In the genomic region with DNA sequence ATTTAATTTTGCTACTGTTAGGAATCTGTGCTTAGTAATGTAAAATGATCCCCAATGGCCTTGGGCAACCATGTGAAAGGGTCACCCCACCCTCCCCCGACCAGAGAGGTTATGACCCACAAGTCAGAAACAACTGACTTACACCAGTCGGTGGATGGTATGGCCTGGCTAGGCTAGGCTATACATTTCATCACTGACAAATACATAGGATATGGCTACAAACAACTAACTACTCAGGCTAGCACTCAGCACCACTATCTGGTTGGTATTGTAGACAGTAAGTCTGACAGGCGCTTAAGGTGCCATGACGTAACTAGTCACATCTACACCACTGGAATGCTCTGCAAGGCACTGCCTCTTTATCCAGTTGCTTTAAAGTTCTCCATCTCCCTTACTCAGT, we compare ENCODE assay signal across 21 mouse cellular contexts.
"Had no signal": no experiment of that assay in that cellular context is flagged by ENCODE, and none has a peak within 500 bp of the region (broad histone marks: within the 10 kb centered on the region; RNA-seq: fewer than 3 reads in every experiment).

No protein-coding gene starts in this region.

- H3K9ac ChIP-seq: liver, embryonic 13.5 days; liver, embryonic 15.5 days; liver, postnatal 0 days; lung, embryonic 15.5 days; midbrain, embryonic 12.5 days; midbrain, embryonic 15.5 days; neural tube, embryonic 13.5 days; neural tube, embryonic 15.5 days had no signal

- H3K27me3 ChIP-seq: liver, embryonic 13.5 days; liver, embryonic 15.5 days; lung, embryonic 15.5 days; megakaryocyte, embryonic 14.5 days; midbrain, embryonic 12.5 days; midbrain, embryonic 15.5 days; neural tube, embryonic 13.5 days; neural tube, embryonic 15.5 days had no signal

- H3K4me1 ChIP-seq: liver, embryonic 13.5 days; liver, embryonic 15.5 days; lung, embryonic 15.5 days; midbrain, embryonic 12.5 days; midbrain, embryonic 15.5 days; neural tube, embryonic 13.5 days; neural tube, embryonic 15.5 days had no signal

- H3K27ac ChIP-seq: liver, embryonic 13.5 days; liver, embryonic 15.5 days; lung, embryonic 15.5 days; macrophage; midbrain, embryonic 12.5 days; midbrain, embryonic 15.5 days; neural tube, embryonic 13.5 days; neural tube, embryonic 15.5 days had no signal

- H3K4me3 ChIP-seq: liver, embryonic 13.5 days; liver, embryonic 15.5 days; lung, embryonic 15.5 days; megakaryocyte, embryonic 14.5 days; midbrain, embryonic 12.5 days; midbrain, embryonic 15.5 days; neural tube, embryonic 13.5 days; neural tube, embryonic 15.5 days had no signal

- H3K9me3 ChIP-seq: liver, embryonic 13.5 days; liver, embryonic 15.5 days; lung, embryonic 15.5 days; megakaryocyte, embryonic 14.5 days; midbrain, embryonic 12.5 days; midbrain, embryonic 15.5 days; neural tube, embryonic 13.5 days; neural tube, embryonic 15.5 days had no signal

- H3K4me2 ChIP-seq: liver, embryonic 13.5 days; liver, embryonic 15.5 days; lung, embryonic 15.5 days; midbrain, embryonic 12.5 days; midbrain, embryonic 15.5 days; neural tube, embryonic 13.5 days; neural tube, embryonic 15.5 days had no signal

- DNase-seq: liver, embryonic 13.5 days; liver, postnatal 0 days; lung, adult 2 months; lung, postnatal 14 days; lung, postnatal 36 days; retina, postnatal 1 day; right cerebral cortex, adult 18-20 months; right cerebral cortex, postnatal 25 days; right cerebral cortex, postnatal 4 days; spleen, adult 18-20 months; thymus, adult 18-20 months; thymus, postnatal 14 days; thymus, postnatal 36 days had no signal

- ATAC-seq: liver, postnatal 0 days; midbrain, embryonic 15.5 days had no signal
